Mouse (Mus musculus) megakaryocyte-erythroid progenitor cell, adult 5-6 weeks (primary cell): Measurements from ENCODE around the gene Clic1. TPM values are rescaled to one million over a fixed set of nuclear protein-coding genes. Genes with fewer than 3 reads are reported as not detected.
A peak's percentile ranks its signal among the peaks of the same experiment; 100 is the strongest.
"Not testable (repeated sequence)": the region's sequence is repeated elsewhere in the genome, so short reads cannot be mapped to it uniquely, and the experiment has no call there.

Experiments
- ATAC-seq: replicated peaks from 2 replicates; pipeline ENCODE4 v1.8.0; 2016; ENCODE audit warnings: mild to moderate bottlenecking, inconsistent platforms; ENCODE audit not compliant: severe bottlenecking, poor library complexity, low FRiP score, low TSS enrichment
- total RNA-seq, 2 experiments: library from RNA; stranded (forward) in 1 of 2; stranded (reverse) in 1 of 2; fragments of 200-1000, 215-1000 nt in 1 of 2; fragments of >200 nt in 1 of 2; fragmentation: Nextera tagmentation in 1 of 2; gene quantifications; 2 replicates each; pipeline ENCODE4 v1.2.3; 2014 to 2017

Clic1 gene
- total RNA-seq, 2 experiments from 2014 or later: 137 TPM

GRCm38 (mm10) chr17:35018171-35018570 is 31.6 kb upstream of the Clic1 start:
- ATAC-seq: no peak

GRCm38 (mm10) chr17:35019894-35020293 is 29.9 kb upstream of the Clic1 start:
- no peak for ATAC-seq

DNA sequence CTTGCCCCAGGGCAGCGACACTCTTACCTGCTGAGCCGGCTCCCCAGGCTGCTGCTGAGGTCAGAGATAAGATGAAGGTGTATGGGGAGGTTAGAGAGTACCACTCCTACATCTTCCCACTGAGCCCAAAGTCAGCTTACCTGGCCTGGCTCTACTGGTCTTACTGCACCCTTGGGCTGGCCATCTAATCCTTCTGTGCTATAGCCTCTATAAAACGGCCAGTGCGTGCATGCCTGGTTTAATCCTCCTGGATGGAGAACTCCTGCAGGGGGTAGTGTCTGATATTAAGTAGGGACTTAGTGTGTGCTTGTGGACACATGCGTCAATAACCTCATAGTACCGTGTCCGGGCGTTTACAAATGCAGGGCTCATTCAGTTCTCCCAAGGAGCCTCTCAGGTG is 29.2 kb upstream of the Clic1 start:
- ATAC-seq: no peak

DNA sequence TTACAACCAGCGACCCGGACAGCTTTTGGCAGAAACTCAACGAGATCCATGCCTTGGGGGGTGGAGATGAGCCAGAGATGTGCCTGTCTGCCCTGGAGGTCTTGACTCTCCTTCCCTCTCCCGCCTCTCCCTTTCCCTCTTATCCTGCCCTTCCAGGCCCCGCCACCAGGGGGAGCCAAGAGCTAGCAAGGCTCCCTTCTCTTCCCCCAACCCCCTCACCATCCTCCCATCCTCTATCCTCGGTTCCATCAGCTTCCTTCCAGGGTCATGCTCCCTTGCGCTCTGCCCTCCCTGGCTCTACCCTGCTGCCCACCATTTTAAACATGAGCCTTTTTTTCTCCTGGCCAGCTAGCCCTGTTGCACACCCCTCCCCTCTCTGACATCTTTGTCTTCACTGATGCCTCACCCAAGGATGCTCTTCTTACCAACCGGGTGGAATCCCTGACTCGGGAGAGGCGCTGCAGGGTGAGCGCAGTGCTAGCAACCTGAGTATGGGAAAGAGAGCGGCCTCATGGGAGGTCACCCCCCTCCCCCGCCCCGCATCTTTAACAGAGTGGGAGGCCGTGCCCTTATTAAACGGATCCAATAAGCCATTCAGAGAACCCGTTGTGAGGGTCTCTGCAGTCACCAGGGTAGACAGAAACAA is 28.5 kb upstream of the Clic1 start:
- peak; percentile 41 for ATAC-seq

- ATAC-seq: peak; percentile 76
Measured at GRCm38 (mm10) chr17:35021842-35022477, 27.8 kb upstream of the Clic1 start.

- no peak for ATAC-seq
Measured at GRCm38 (mm10) chr17:35022541-35023060, 27.2 kb upstream of the Clic1 start.

GRCm38 (mm10) chr17:35023221-35023620 is 26.5 kb upstream of the Clic1 start:
- no peak for ATAC-seq

DNA sequence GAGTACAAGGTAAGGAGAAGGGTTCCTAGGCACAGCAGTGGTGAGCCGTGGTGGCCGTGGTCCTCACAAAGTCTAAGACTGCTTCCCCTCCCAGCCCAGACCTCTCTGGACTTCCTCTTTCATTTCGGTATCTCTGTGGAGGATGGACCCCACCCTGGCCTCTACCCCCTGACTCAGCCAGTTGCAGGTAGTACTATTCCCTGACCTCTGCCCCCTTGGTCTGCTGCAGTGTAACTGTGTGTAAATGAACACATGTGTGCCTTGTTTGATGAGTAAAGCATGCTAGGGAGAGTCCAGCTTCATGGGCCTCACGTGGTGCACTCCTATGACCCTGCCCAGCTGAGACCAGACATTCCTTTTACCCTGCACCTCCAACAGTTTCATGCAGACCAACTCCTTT is 26.0 kb upstream of the Clic1 start:
- ATAC-seq: no peak

DNA sequence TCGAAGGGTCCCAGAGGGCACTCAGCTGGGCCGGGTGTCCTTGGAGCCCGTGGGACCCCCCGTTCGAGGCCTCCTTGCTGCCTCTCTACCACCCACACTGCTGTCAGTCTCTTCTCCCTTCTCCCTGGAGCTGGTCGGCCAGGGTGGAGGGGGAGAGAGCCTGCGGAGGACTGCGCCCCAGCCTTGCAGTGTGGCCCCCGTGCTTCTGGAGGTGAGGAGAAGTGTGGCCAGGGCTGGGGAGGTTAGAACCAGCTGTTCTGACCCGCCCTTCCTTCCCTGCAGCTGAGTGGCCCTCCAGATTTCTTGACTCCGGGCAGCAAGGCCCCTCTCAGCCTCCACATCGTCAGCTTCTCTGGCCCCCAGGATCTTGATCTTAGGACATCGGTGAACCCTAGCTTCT is 25.5 kb upstream of the Clic1 start:
- no peak for ATAC-seq

DNA sequence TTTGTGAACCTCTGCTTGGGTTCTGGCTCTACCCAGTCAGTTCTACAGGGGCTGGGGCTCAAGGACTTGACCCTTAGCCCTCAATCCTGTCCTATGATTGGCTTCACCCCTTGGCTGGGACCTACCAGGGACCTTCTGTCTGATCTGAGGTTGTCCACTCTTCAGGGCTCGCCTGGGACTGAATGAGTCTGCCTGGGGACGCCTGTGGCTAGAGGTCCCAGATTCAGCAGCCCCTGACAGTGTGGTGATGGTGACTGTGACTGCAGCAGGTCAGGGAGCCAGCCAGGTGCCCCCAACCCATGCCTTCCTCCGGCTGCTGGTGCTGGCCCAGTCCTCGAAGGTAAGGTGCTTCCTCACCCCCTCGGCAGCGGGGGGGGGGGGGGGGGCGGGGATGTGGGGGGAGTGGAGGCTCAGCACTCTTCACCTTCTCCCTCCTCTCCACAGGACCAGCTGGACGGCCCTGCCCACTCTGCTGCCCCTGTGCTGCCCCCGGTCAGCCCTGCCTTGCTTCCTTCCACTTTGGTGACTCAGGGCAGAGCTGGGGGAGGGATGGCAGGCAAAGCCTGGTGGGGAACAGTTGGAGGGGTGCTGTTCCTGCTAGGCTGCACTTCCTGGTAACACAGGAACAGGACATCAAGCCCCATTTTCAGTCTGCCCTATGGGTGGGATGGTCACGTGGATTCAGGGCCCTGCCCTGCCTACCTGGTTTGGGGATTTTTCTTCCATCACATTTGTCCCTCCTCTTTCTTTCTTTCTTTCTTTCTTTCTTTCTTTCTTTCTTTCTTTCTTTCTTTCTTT is 24.9 kb upstream of the Clic1 start:
- ATAC-seq: no peak

DNA sequence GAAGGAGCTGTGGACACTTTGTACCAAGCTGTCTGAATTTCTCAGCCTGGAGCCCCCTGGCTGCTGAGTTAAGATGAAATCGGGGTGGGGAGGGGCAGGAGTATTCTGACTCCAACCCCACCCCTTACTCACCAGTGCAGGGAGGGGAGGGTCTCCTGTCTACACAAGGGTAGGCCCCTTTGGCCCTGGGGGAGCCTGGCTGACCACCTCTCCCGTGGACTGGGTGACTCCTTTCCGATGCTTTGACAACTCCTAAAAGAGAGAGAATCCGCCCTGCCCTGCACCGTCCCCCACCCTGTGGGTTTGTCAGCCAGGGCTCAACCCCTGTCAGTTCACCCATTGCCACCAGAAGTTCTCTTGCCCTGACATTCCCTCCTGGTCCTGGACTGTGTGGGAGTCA is 23.6 kb upstream of the Clic1 start:
- no peak for ATAC-seq

- ATAC-seq: 0 out of 2 replicates have a peak, but pooled peaks have one; percentile 15
Measured at GRCm38 (mm10) chr17:35027277-35028068, 22.3 kb upstream of the Clic1 start, which contains the start of gene Sapcd1. Sapcd1 (minus strand) TSS chr17:35028016.

DNA sequence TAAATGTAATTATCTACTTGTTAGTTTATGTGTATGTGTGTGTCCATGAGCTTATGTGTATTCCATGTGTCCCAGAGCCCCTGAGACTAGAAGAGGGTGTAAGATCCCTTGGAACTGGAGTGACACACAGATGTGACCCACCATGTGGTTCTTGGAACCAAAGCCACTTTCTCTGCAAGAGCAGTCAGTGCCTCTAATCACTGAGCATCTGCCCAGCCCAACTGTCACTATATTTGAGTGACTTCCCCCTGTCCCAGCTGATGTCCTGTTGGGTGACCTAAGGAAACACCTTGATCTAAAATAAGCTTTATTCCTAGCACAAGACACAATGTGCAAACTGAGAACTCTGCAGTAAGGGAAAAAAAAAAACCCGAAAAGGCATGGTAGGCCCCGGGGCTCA is 21.5 kb upstream of the Clic1 start:
- ATAC-seq: no peak

DNA sequence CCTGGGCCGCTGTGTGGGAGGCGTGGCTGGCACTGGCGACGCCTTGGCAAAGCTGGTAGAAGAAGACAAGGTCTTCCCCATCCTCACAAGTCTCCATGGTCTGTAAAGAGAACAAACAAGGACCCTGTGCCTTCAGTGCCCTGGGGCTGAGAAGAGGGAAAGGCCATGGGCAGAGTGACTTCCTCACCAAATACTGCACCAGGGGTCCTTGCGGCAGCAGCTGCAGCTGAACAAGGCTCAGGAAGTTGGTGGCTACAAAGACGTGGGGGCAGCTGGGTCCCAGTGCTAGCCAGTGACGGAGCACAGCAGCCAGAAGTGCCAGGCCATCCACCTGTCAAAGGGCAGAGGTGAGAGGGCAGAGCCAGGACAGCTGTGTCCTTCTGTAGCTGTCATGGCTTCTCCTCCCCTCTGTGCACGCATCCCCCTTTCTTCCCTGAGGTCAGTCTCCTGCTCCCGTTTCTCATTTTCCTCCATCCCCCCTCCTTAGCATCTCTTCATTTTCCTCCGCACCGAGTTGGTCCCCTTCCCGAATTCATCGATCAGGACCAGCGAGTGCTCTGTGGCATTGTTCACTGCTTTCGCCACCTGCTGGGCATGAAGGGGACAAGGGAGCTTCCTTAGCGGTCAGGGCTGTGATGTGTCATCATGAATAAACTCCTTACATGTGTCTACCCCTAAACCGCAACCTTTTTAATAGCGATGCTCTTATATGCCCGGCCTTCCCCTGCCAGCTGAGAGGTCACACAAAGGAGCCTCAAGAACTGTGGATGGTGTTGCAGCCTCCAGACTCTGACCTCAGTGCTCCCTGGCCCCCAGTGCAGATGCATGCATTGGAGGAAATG is 19.9 kb upstream of the Clic1 start:
- 0 out of 2 replicates have a peak, but pooled peaks have one; percentile 23 for ATAC-seq

- ATAC-seq: no peak
Measured at GRCm38 (mm10) chr17:35031272-35031671, 18.5 kb upstream of the Clic1 start.

DNA sequence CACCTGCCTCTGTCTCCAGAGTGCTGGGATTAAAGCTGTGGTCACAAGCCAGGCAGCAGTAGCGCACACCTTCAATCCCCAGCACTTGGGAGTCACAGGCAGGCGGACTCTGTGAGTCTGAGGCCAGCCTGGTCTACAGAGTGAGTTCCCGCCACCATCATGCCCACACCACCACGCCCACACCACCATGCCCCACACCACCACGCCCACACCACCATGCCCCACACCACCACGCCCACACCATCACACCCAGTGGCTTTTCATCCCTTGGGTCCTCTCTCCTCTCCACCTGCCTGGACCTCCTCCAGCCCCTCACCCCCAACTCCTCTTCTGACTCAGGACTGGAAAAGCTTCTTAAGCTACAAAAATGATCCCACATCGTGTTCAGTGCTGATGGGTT is 17.9 kb upstream of the Clic1 start:
- ATAC-seq: 0 out of 2 replicates have a peak, but pooled peaks have one; percentile 31

GRCm38 (mm10) chr17:35032323-35032870 is 17.4 kb upstream of the Clic1 start:
- ATAC-seq: no peak

DNA sequence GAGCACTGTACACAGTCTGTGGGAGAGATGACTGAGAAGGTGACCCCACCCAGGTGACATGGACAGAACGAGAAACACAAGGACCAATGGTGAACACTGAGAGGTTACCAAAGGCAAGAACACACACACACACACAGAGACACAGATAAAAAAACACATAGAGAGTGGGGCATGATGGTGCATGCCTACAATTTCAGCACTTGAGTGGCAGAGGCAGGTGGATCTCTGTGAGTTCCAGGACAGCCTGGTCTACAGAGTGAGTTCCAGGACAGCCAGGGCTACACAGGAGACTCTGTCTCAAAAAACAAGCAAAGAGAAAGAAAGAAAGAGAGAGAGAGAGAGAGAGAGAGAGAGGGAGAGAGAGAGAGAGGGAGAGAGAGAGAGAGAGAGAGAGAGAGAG is 16.1 kb upstream of the Clic1 start:
- ATAC-seq: not testable (repeated sequence)
